Mouse (Mus musculus) granulocyte monocyte progenitor cell, adult 5-6 weeks (primary cell): ENCODE results near the gene Gprin2. TPM values are rescaled to one million over a fixed set of nuclear protein-coding genes. Genes with fewer than 3 reads are reported as not detected.

Experiments used
- ATAC-seq: replicated peaks from 2 replicates; pipeline ENCODE4 v1.8.0; 2016; ENCODE audit warnings: mild to moderate bottlenecking, moderate TSS enrichment, inconsistent platforms; ENCODE audit not compliant: poor library complexity, severe bottlenecking
- total RNA-seq, 2 experiments: library from RNA; stranded (forward) in 1 of 2; stranded (reverse) in 1 of 2; fragments of 200-712, 200-1000 nt in 1 of 2; fragments of >200 nt in 1 of 2; fragmentation: Nextera tagmentation in 1 of 2; gene quantifications; 2 replicates each; pipeline ENCODE4 v1.2.3; 2014 to 2017

Gene Gprin2
- total RNA-seq (2014; fragmentation: Nextera tagmentation) (not detected in 2 replicates), total RNA-seq (2017) (not detected in 2 replicates)

- peak; percentile 83 for ATAC-seq
Observed at GRCm38 (mm10) chr14:34201231-34202035, at the start of gene Gprin2. Gprin2 (minus strand) TSS chr14:34201653.

- ATAC-seq: no peak
Observed at GRCm38 (mm10) chr14:34240676-34241075, 39.2 kb upstream of the Gprin2 start.

DNA sequence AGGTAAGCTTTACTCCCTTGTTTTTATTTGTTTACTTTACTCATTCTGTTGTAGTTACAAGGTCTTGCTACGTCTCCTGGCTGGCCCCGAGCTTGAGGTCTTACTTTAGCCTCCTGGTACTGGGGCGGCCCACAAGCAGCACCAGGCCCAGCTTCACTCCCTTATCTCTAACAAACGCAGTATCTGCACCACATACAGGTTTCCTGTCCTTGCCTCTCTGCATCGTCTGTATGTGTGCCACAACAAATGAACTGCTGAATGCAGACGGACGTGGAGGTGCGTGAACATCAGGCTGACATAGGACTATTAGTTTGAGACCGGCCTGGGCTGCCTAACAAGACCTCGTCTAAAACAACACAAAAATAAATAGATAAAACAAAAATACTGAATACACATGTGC lies 38.8 kb upstream of the Gprin2 start:
- no peak for ATAC-seq

DNA sequence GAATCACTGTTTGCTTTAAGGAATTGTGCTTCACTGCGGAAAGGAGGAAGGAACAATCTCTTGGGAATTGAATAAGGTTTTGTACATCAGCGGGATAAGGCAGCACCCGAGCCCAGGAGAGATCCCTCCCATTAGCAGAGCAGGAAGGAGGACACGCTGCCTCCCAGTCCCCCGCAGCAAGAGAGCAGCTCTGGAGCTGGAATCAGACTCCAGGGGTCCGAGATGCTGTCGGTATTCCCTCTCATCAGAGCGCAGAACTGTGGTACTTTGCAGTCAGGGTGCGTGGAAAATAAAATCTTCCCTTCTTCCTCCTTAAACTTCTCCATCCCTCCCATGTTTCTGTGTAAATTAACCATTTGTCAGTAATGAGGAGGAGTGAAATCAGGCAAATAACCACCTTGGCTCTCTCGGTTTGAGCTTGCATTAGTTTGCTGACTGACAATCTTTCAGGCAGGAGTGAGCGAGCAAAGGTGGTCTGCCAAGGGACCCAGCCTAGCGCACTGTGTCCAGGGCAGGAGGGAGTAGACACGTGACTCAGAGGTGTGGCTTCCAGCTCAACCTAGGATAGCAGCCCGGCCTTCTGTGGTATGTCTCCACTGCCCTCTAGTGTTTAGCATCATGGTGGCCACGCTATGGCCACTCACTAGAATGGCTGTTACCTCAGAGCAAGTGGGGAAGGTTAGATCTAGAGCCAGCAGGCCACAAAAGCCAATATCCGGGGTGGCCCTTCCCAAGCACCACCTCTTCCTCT lies 33.4 kb upstream of the Gprin2 start:
- ATAC-seq: peak; percentile 99

- ATAC-seq: no peak
Observed at GRCm38 (mm10) chr14:34233846-34234245, 32.4 kb upstream of the Gprin2 start.

GRCm38 (mm10) chr14:34232866-34233680 lies 31.6 kb upstream of the Gprin2 start:
- no peak for ATAC-seq

DNA sequence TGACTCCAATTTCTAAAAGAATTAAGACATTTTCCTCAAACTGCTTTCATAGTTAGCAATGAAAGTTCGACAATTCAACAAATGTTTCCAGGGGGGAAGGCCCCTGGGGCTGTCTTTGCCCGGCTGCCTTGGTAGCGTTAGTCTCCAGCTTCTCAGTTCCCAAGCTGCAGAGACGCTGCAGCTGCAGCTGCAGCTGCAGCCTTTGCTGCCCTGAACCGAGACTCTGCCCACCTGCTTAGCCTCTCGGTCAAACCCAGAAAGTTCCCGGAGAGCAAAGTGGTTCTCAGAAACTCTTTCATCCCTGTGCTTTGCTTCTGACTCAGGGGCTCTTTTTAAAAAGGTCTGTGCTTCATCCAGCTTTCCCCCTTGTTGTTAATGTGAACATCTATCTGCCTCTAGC lies 30.9 kb upstream of the Gprin2 start:
- no peak for ATAC-seq

GRCm38 (mm10) chr14:34228830-34229506 lies 27.5 kb upstream of the Gprin2 start:
- no peak for ATAC-seq

- no peak for ATAC-seq
Observed at GRCm38 (mm10) chr14:34227981-34228380, 26.5 kb upstream of the Gprin2 start.

GRCm38 (mm10) chr14:34226566-34226965 lies 25.1 kb upstream of the Gprin2 start:
- ATAC-seq: no peak

GRCm38 (mm10) chr14:34225986-34226385 lies 24.5 kb upstream of the Gprin2 start:
- ATAC-seq: no peak

- no peak for ATAC-seq
Observed at GRCm38 (mm10) chr14:34223362-34223898, 22.0 kb upstream of the Gprin2 start.

DNA sequence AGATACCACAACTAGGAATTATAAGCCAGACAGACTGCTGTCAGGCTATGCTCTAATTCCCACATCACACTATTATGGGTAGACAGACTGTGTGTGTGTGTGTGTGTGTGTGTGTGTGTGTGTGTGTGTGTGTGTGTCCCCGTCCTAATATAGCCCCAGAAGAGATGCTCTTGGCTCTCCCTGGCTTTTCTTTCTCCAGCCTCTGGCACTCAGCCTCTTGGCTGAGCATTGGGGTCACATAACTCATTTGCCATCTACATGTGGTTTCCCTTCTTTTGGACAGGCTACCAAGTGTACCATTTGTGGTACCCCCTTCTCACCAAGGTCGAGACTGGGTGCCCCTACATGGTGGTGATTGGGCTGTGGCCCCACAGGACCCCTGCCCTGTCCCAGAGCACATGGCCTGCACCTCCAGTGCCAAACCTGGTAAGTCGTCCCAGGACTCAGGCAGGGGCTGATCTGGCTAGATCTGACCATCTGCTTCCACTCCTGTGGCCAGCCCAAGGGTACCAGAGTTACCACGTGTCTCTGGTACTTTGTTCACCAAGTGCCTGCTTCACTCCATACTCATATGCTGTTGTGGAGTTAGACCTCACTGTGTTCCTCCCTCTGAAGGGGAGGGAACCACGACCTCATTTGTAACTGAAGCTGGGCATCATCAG lies 20.1 kb upstream of the Gprin2 start:
- ATAC-seq: no peak

DNA sequence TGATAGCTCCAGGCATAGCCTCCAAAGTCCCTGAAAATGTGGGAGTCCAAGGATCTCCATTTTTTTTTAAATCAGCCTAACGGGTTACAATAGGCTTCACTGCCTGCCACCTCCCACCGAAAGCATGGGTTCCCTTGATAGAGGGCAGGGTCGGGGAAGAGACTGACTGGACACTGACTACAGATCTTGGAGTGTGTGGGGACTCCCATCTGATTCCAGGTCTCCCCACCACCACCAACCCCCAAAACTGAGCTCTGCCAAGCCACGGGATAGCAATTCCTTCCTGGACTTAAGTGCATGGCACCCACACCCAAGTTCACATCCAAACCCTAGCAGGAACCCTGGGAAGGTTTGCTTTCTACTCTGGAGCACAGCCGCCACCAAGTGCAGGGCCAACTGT lies 19.0 kb upstream of the Gprin2 start:
- no peak for ATAC-seq

DNA sequence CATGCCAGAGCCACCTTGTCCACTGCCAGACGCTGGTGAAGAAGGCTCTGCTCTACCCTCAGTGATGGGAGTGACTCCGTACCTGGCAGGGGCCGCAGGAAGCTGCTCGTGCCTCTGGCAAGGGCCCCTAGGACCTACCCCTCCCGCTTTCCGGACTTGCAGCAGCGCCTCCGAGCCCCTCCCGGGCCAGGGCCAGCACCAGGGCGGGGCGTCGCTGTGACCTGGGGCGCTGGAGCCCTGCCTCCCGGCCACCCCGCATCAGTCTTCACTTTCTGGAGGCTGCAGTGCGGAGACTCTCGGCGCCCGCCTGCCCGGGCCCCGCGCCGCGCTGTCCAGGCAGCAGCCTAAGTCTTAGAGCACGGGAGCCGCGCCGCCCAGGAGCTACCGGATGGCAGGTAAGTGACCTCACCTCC lies 18.3 kb upstream of the Gprin2 start:
- ATAC-seq: peak; percentile 30

- ATAC-seq: no peak
Observed at GRCm38 (mm10) chr14:34219295-34219694, 17.8 kb upstream of the Gprin2 start, which contains the start of gene Syt15. Syt15 (plus strand) TSS chr14:34219595.

DNA sequence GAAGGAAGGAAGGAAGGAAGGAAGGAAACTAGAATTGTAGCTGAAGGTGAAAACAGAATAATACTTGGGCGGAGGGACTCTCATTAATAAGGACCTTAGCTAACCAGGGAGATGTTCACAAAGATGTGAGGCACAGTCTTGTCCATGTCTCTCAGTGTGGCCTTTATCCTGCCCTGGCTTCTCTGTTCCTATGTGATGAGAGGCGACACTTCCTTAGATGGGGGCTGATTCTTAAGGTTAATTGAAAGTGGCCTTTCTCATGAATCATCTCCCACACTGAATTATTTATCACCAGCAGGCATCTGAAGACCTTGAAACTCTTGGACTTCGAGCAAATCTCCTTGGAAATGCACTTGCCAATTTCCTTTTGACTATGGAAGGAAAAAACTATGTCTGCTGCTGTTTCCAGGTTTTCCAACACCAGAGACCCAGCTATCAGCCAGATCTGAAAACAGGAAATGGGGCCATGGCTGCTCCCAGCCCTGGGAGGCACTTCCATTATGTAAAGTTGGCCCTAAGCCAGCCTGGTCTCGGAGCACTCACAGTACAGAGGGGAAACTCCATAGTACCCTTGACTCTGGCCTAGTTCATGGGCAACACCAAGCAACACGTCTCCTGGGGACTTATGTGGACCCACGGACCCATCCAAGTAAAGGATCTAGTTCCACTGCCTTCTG lies 14.1 kb upstream of the Gprin2 start:
- no peak for ATAC-seq

DNA sequence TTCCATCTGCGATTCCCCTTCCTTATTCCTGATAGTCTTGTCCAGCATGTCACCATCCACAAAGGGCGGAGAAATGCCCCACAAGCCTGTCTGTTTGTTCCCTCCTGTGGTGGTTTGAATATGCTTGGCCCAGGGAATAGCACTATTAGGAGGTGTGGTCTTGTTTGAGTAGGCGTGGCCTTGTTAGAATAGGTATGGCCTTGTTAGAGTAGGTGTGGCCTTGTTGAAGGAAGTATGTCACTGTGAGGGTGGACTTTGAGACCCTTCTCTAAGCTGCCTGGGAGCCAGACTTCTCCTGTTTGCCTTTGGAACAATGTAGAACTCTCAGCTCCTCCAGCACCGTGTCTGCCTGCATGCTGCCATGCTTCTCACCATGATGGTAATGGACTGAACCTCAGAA lies 8.5 kb upstream of the Gprin2 start:
- ATAC-seq: no peak

GRCm38 (mm10) chr14:34209080-34209479 lies 7.6 kb upstream of the Gprin2 start:
- ATAC-seq: no peak
